In the genomic region with DNA sequence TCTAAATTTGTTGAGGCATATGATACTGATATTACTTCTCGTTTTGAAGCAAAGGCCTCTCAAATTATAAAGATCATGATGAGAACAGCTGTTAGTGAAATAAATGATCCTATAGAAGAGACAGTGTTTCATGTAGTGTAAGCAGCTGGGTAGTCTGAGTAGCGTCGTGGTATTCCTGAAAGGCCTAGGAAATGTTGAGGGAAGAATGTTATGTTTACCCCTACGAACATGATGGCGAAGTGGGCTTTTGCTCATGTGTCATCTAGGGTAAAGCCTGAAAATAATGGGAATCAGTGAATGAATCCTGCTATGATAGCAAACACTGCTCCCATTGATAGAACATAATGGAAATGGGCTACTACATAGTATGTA, we compare ENCODE assay signal across 10 mouse cellular contexts. TPM values are rescaled to one million over a fixed set of nuclear protein-coding genes. Genes with fewer than 3 reads are reported as not detected.
A peak's percentile ranks its signal among the peaks of the same experiment; 100 is the strongest.
DNase-seq lines count a peak whose midpoint lies in the region; ATAC-seq and TF ChIP-seq lines count a peak whose summit lies in the region.
"Not testable (repeated sequence)": the region's sequence is repeated elsewhere in the genome, so short reads cannot be mapped to it uniquely, and the experiment has no call there.
"Had no signal": no experiment of that assay in that cellular context is flagged by ENCODE, and none has a peak within 500 bp of the region (broad histone marks: within the 10 kb centered on the region; RNA-seq: fewer than 3 reads in every experiment).

No protein-coding gene starts in this region.

- H3K4me2 ChIP-seq in heart, embryonic 12.5 days; hindbrain, postnatal 0 days (ENCODE audit: low read depth, low read length); limb, embryonic 14.5 days (replicated peaks; ENCODE audit: low read depth, low read length, severe bottlenecking); neural tube, embryonic 12.5 days (replicated peaks): not testable (repeated sequence)

- not testable (repeated sequence) for H3K27me3 ChIP-seq in Patski; heart, embryonic 12.5 days (replicated peaks); hindbrain, postnatal 0 days (ENCODE audit: insufficient read depth, low read length); limb, embryonic 14.5 days (ENCODE audit: control insufficient read depth, insufficient read depth, low read length); neural tube, embryonic 12.5 days (replicated peaks)

- H3K27ac ChIP-seq in heart, embryonic 12.5 days (ENCODE audit: poor library complexity, severe bottlenecking); hindbrain, postnatal 0 days; limb, embryonic 14.5 days (replicated peaks; ENCODE audit: low read depth, low read length); neural tube, embryonic 12.5 days: not testable (repeated sequence)

- TF ChIP-seq CTCF in Patski (IDR thresholded peaks at IDR 0.05); hindbrain, postnatal 0 days (IDR thresholded peaks at IDR 0.05; ENCODE audit: low read depth): not testable (repeated sequence)

- WGBS in heart, embryonic 12.5 days, result 78% methylated on average over 5 of the region's 5 CpGs
- 81% methylated on average over 5 of the region's 5 CpGs for WGBS in hindbrain, postnatal 0 days
- WGBS in limb, embryonic 14.5 days, result 87% methylated on average over 5 of the region's 5 CpGs
- WGBS in neural tube, embryonic 12.5 days, result 90% methylated on average over 5 of the region's 5 CpGs

- DNase-seq in 3134 (ENCODE audit: extremely low read depth, insufficient read length, low spot score), result peak; percentile 90
- peak; percentile 53 for DNase-seq in Patski (ENCODE audit: low read depth, low spot score)
- DNase-seq in hindbrain, postnatal 0 days (ENCODE audit: low spot score); limb, embryonic 14.5 days (ENCODE audit: low spot score): not testable (repeated sequence)

- H3K9ac ChIP-seq in heart, embryonic 12.5 days; hindbrain, postnatal 0 days (replicated peaks; ENCODE audit: low read length); limb, embryonic 14.5 days (ENCODE audit: low read depth, low read length, severe bottlenecking); neural tube, embryonic 12.5 days: not testable (repeated sequence)

- H3K36me3 ChIP-seq in heart, embryonic 12.5 days; hindbrain, postnatal 0 days (ENCODE audit: insufficient read depth, low read length); limb, embryonic 14.5 days (ENCODE audit: control insufficient read depth, insufficient read depth, low read length); neural tube, embryonic 12.5 days: not testable (repeated sequence)

- not testable (repeated sequence) for ATAC-seq in Patski
- ATAC-seq in erythroblast, adult 5-6 weeks (replicated peaks; ENCODE audit: low FRiP score, poor library complexity, severe bottlenecking), result peak; percentile 46
- peak; percentile 58 for ATAC-seq in heart, embryonic 12.5 days (ENCODE audit: insufficient number of reproducible peaks, low FRiP score)
- peak; percentile 54 for ATAC-seq in hindbrain, postnatal 0 days
- ATAC-seq in limb, embryonic 14.5 days (ENCODE audit: low FRiP score, low read depth), result peak; percentile 32
- ATAC-seq in megakaryocyte, adult 5-6 weeks (ENCODE audit: poor library complexity, severe bottlenecking), result peak; percentile 3
- peak; percentile 51 for ATAC-seq in neural tube, embryonic 12.5 days (ENCODE audit: low FRiP score, low read depth)

- in situ Hi-C loops in Patski (cut with MboI; ENCODE audit: low pct_unique_long_range_greater_than_20kb), result not testable (repeated sequence)

- not testable (repeated sequence) for H3K4me3 ChIP-seq in heart, embryonic 12.5 days; hindbrain, postnatal 0 days (ENCODE audit: low read length); limb, embryonic 14.5 days (replicated peaks; ENCODE audit: low read length); neural tube, embryonic 12.5 days

- H3K9me3 ChIP-seq in heart, embryonic 12.5 days (replicated peaks); hindbrain, postnatal 0 days (ENCODE audit: low read length); limb, embryonic 14.5 days (ENCODE audit: control insufficient read depth, low read length); neural tube, embryonic 12.5 days: not testable (repeated sequence)

- H3K4me1 ChIP-seq in heart, embryonic 12.5 days (replicated peaks); hindbrain, postnatal 0 days (ENCODE audit: insufficient read depth, low read length); limb, embryonic 14.5 days (ENCODE audit: control insufficient read depth, insufficient read depth, low read length); neural tube, embryonic 12.5 days: not testable (repeated sequence)

- CTCF ChIA-PET in Patski (lab: Charles Lee), result not testable (repeated sequence)

- not testable (repeated sequence) for TF ChIP-seq POLR2A in limb, embryonic 14.5 days (IDR thresholded peaks at IDR 0.05; ENCODE audit: borderline replicate concordance, extremely low read depth, insufficient read depth, insufficient read length)

- POLR2A ChIA-PET in Patski (lab: Charles Lee), result not testable (repeated sequence)

RNA-seq across cellular contexts. Expression of gene Gad2, which starts 33.8 kb away (rescaled TPM):
- polyA plus RNA-seq in Patski (2021), result not detected
- not detected in 2 replicates for total RNA-seq in erythroblast, adult 5-6 weeks (2015; ENCODE audit: low replicate concordance)
- not detected in 2 replicates for total RNA-seq in erythroblast, adult 5-6 weeks (2017; ENCODE audit: low replicate concordance)
- polyA plus RNA-seq in heart, embryonic 12.5 days (2016; fragmentation: Nextera tagmentation; extraction: Ambion mirVana), result 0.17 and 0.42 TPM in 2 replicates
- 34.9 and 40.0 TPM in 2 replicates for total RNA-seq in hindbrain, postnatal 0 days (2014; rRNA removed)
- polyA plus RNA-seq in hindbrain, postnatal 0 days (2015; fragmentation: Nextera tagmentation; extraction: Ambion mirVana), result 46.1 and 48.3 TPM in 2 replicates
- polyA plus RNA-seq in limb, embryonic 14.5 days (2012; rRNA removed), result 0.13 and 0.38 TPM in 2 replicates
- 0.08 and 0.10 TPM in 2 replicates for polyA plus RNA-seq in limb, embryonic 14.5 days (2014; fragmentation: Nextera tagmentation; extraction: Ambion mirVana)
- not detected in 2 replicates for total RNA-seq in megakaryocyte, adult 5-6 weeks (2015)
- not detected in 2 replicates for total RNA-seq in megakaryocyte, adult 5-6 weeks (2017)
- polyA plus RNA-seq in neural tube, embryonic 12.5 days (2016; fragmentation: Nextera tagmentation; extraction: Ambion mirVana), result 36.7 and 45.5 TPM in 2 replicates
- polyA plus RNA-seq: activated CD4-positive, CD25-positive, alpha-beta regulatory T cell, adult 4 months; thymus, postnatal 0 days had no signal

Comparison
In these comparisons a context has a peak if more than half of its experiments do, and no peak if none do; other contexts are left out.
1. RNA of gene Gad2, which starts 33.8 kb away (polyA plus RNA-seq): 46.1 to 48.3 TPM in hindbrain, postnatal 0 days and 36.7 to 45.5 TPM in neural tube, embryonic 12.5 days; 0.17 to 0.42 TPM in heart, embryonic 12.5 days, 0.08 to 0.38 TPM in limb, embryonic 14.5 days and not detected in Patski (single experiment); every median in the first group is over 10 times any median in the second.